Mouse (Mus musculus): Measurements from ENCODE around the gene Eps8l3.

DNA sequence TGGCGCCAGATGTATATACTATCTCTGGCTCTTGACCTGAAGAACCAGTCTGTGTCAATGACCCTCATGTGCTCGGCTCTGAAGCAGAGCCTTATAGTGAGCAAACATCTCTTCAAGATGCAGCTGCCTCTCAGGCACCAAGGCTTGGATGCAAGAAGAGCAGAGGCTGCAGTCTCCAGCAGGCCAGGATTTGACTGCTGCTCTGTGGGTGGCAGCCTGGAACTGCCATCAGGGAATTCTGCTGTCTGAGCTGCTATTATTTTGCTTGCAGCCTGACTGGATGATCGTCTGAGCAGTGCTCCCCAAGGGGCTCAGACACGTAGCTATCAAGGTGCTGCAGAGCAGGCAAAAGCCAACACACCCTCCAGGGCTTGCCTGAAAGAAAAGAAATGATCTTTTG lies 28.9 kb upstream of the Eps8l3 start:
- TF ChIP-seq POLR2A (IDR thresholded peaks at IDR 0.05; ENCODE audit: borderline replicate concordance, extremely low read depth, low read depth, low read length) (no peak), CTCF (IDR thresholded peaks at IDR 0.05; ENCODE audit: insufficient read depth, low read length) (no peak)
